Mouse (Mus musculus): ENCODE results near the gene Rwdd3. TPM values are rescaled to one million over a fixed set of nuclear protein-coding genes. Genes with fewer than 3 reads are reported as not detected.

Rwdd3 gene
- total and polyA plus RNA-seq, 3 experiments = 0.96 to 2.2 (median 2.1) TPM

DNA sequence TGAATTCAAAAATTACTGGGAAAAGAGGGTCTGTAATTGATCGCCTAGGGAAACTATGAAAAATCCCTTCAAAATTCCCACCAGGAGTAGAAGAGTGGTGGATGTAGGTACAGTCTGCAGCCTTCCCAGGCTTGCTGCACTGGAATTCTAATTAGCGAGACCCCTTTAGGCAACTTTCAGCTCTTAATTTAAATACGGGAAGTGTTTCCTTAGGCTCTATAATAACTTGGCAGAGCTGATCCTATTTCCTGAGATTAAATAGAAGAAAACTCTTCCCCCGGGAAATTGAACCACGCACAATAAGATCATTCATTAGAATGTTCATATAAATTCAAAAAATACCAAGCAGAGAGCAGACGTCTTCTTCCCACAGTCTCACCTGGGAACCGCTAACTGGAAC, 61.1 kb downstream of the Rwdd3 start:
- DNase-seq = no peak
- no peak for TF ChIP-seq EP300 (IDR thresholded peaks at IDR 0.05; ENCODE audit: insufficient read depth, low read depth, low read length)
- no peak for TF ChIP-seq CTCF (IDR thresholded peaks at IDR 0.05)
- TF ChIP-seq POLR2A (IDR thresholded peaks at IDR 0.05; ENCODE audit: insufficient read depth, low read depth, low read length) = no peak
- Histone ChIP-seq H3K9ac (ENCODE audit: low read depth, low read length) (no peak overlapping the region), H3K27me3 (ENCODE audit: control insufficient read depth, insufficient read depth, low read length) (no peaks in the 10 kb centered on the region), H3K27ac (no peak overlapping the region), H3K79me2 (replicated peaks; ENCODE audit: control insufficient read depth, insufficient read depth, low read length) (no peaks in the 10 kb centered on the region), H3K4me3 (no peak overlapping the region), H3K36me3 (ENCODE audit: control insufficient read depth, insufficient read depth, low read length) (no peaks in the 10 kb centered on the region), H3K4me1 (ENCODE audit: control insufficient read depth, insufficient read depth, low read length) (no peaks in the 10 kb centered on the region)
- WGBS = 45% methylated on average over 7 of the region's 7 CpGs
- intact Hi-C loops (cut with DNase I) = no loop called here

DNA sequence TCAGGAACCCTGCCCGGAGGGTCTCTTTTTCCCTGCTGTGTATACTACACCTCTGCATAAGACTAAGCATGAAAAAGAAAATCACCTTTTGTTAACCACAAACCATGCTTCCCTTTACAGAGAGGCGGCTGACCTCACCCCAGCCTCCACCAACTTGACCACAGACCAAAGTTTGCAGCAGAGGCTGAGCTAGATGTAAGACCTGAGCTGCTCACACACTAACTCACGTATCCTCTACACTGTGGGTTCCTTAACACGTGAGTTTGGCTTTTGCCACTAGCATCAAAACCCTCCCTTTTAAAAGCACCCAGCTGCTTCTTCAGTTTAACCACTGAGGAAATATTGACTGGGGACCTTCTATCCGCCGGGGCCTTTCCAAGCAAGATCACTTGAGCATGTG, 64.0 kb downstream of the Rwdd3 start:
- Histone ChIP-seq H3K4me1 (ENCODE audit: control insufficient read depth, insufficient read depth, low read length) (no peaks in the 10 kb centered on the region), H3K9ac (ENCODE audit: low read depth, low read length) (no peak overlapping the region), H3K36me3 (ENCODE audit: control insufficient read depth, insufficient read depth, low read length) (no peaks in the 10 kb centered on the region), H3K27ac (no peak overlapping the region), H3K27me3 (ENCODE audit: control insufficient read depth, insufficient read depth, low read length) (no peaks in the 10 kb centered on the region), H3K79me2 (replicated peaks; ENCODE audit: control insufficient read depth, insufficient read depth, low read length) (no peaks in the 10 kb centered on the region), H3K4me3 (no peak overlapping the region)
- no peak for TF ChIP-seq CTCF (IDR thresholded peaks at IDR 0.05)
- no peak for TF ChIP-seq EP300 (IDR thresholded peaks at IDR 0.05; ENCODE audit: insufficient read depth, low read depth, low read length)
- no peak for TF ChIP-seq POLR2A (IDR thresholded peaks at IDR 0.05; ENCODE audit: insufficient read depth, low read depth, low read length)
- intact Hi-C loops (cut with DNase I) = no loop called here
- WGBS = 82% methylated on average over 6 of the region's 6 CpGs
- DNase-seq = no peak

DNA sequence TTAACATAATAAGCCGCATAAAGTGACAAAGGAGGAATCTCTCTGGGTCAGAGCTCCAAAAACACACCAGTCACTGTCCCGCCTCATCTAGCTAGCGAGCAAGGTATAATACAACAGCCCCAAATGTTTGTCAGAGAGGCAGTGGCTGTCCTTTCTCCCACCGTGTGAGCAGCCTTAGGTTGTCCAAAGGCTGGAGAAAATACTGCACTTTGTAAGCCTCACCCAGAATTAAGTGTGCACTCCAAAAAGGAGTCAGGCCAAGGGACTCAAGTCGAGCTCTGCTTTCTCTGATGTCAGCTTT, 66.1 kb downstream of the Rwdd3 start:
- no peak overlapping the region for H3K27ac ChIP-seq
- no peak overlapping the region for H3K9ac ChIP-seq (ENCODE audit: low read depth, low read length)
- H3K36me3 ChIP-seq (ENCODE audit: control insufficient read depth, insufficient read depth, low read length) = no peaks in the 10 kb centered on the region
- intact Hi-C loops (cut with DNase I) = no loop called here
- DNase-seq = no peak
- H3K4me3 ChIP-seq = no peak overlapping the region
- H3K4me1 ChIP-seq (ENCODE audit: control insufficient read depth, insufficient read depth, low read length) = no peaks in the 10 kb centered on the region
- no peak for TF ChIP-seq CTCF (IDR thresholded peaks at IDR 0.05)
- no peak for TF ChIP-seq POLR2A (IDR thresholded peaks at IDR 0.05; ENCODE audit: insufficient read depth, low read depth, low read length)
- no peak for TF ChIP-seq EP300 (IDR thresholded peaks at IDR 0.05; ENCODE audit: insufficient read depth, low read depth, low read length)
- no peaks in the 10 kb centered on the region for H3K79me2 ChIP-seq (replicated peaks; ENCODE audit: control insufficient read depth, insufficient read depth, low read length)
- WGBS = 75% methylated on average over 5 of the region's 5 CpGs
- no peaks in the 10 kb centered on the region for H3K27me3 ChIP-seq (ENCODE audit: control insufficient read depth, insufficient read depth, low read length)

Other genes with a start within 250 kb of the Rwdd3 start
- gene Tmem56, start 111.4 kb upstream of the Rwdd3 start, total RNA-seq (2021) = 1 to 10 TPM in 1 of 2 experiments, under 1 TPM in 1; 0.99 to 2.9 TPM
- 0.68 and 2.0 TPM in 2 replicates for gene Tmem56, start 111.4 kb upstream of the Rwdd3 start, polyA plus RNA-seq (2012; rRNA removed)
- 10 to 100 TPM in 1 of 2 experiments, 1 to 10 TPM in 1; 9.1 to 10.4 TPM for gene Alg14, start 120.1 kb upstream of the Rwdd3 start, total RNA-seq (2021)
- gene Alg14, start 120.1 kb upstream of the Rwdd3 start, polyA plus RNA-seq (2012; rRNA removed) = 12.5 and 19.9 TPM in 2 replicates